Mouse (Mus musculus): ENCODE data around the gene Rrp7a.
"Not testable (repeated sequence)": the region's sequence is repeated elsewhere in the genome, so short reads cannot be mapped to it uniquely, and the experiment has no call there.

Gene Rrp7a

GRCm38 (mm10) chr15:83156929-83157666, 34.5 kb upstream of the Rrp7a start:
- peak; percentile 45 to 61 for DNase-seq (ENCODE audit: low spot score in 2 of 2)

- DNase-seq (ENCODE audit: low spot score in 2 of 2): no peak
These were observed 33.2 kb upstream of the Rrp7a start for GRCm38 (mm10) chr15:83155672-83156419.

- DNase-seq (ENCODE audit: low spot score in 2 of 2): no peak
These were observed 31.7 kb upstream of the Rrp7a start for GRCm38 (mm10) chr15:83154309-83154708.

- no peak for DNase-seq (ENCODE audit: low spot score in 2 of 2)
These were observed 28.1 kb upstream of the Rrp7a start for GRCm38 (mm10) chr15:83150694-83151093.

GRCm38 (mm10) chr15:83150073-83150442, 27.5 kb upstream of the Rrp7a start:
- no peak for DNase-seq (ENCODE audit: low spot score in 2 of 2)

GRCm38 (mm10) chr15:83149196-83150072, 26.8 kb upstream of the Rrp7a start, which contains the start of gene Poldip3:
Poldip3 (minus strand) TSS chr15:83149384.
- peak; percentile 93 to 96 for DNase-seq (ENCODE audit: low spot score in 2 of 2)

GRCm38 (mm10) chr15:83148801-83149195, 26.2 kb upstream of the Rrp7a start:
- no peak for DNase-seq (ENCODE audit: low spot score in 2 of 2)

- DNase-seq (ENCODE audit: low spot score in 2 of 2): no peak
These were observed 25.8 kb upstream of the Rrp7a start for GRCm38 (mm10) chr15:83148395-83148794.

GRCm38 (mm10) chr15:83145541-83145940, 22.9 kb upstream of the Rrp7a start:
- no peak for DNase-seq (ENCODE audit: low spot score in 2 of 2)

- no peak for DNase-seq (ENCODE audit: low spot score in 2 of 2)
These were observed 20.3 kb upstream of the Rrp7a start for GRCm38 (mm10) chr15:83142861-83143260.

GRCm38 (mm10) chr15:83135654-83136053, 13.1 kb upstream of the Rrp7a start:
- DNase-seq (ENCODE audit: low spot score in 2 of 2): no peak

GRCm38 (mm10) chr15:83134671-83135070, 12.1 kb upstream of the Rrp7a start:
- no peak for DNase-seq (ENCODE audit: low spot score in 2 of 2)

- no peak for DNase-seq (ENCODE audit: low spot score in 2 of 2)
These were observed 7.1 kb upstream of the Rrp7a start for GRCm38 (mm10) chr15:83129530-83130231.

- not testable (repeated sequence) for DNase-seq (ENCODE audit: low spot score in 2 of 2)
These were observed 4.4 kb upstream of the Rrp7a start for GRCm38 (mm10) chr15:83127037-83127436.

- DNase-seq (ENCODE audit: low spot score in 2 of 2): no peak
These were observed 4.0 kb upstream of the Rrp7a start for GRCm38 (mm10) chr15:83126582-83126981.

GRCm38 (mm10) chr15:83124625-83125024, 2.0 kb upstream of the Rrp7a start:
- DNase-seq (ENCODE audit: low spot score in 2 of 2): no peak

GRCm38 (mm10) chr15:83121709-83122565, 664 bp downstream of the Rrp7a start:
- peak in 1 of 2 experiments; percentile 50 for DNase-seq (ENCODE audit: low spot score in 2 of 2)

GRCm38 (mm10) chr15:83118360-83118759, 4.2 kb downstream of the Rrp7a start:
- peak in 1 of 2 experiments; percentile 76 for DNase-seq (ENCODE audit: low spot score in 2 of 2)

GRCm38 (mm10) chr15:83115071-83115470, 7.5 kb downstream of the Rrp7a start:
- no peak for DNase-seq (ENCODE audit: low spot score in 2 of 2)

GRCm38 (mm10) chr15:83114106-83114505, 8.5 kb downstream of the Rrp7a start:
- no peak for DNase-seq (ENCODE audit: low spot score in 2 of 2)
